Mouse (Mus musculus) adrenal gland, postnatal 4 days (tissue): ENCODE results near the gene Ndufa12. TPM values are rescaled to one million over a fixed set of nuclear protein-coding genes. Genes with fewer than 3 reads are reported as not detected.

Source experiments
- DNase-seq, 2 experiments: peaks; one replicate each; pipeline ENCODE4 v3.0.0; 2021 to 2022; ENCODE audit warnings: low spot score in 2 of 2, mixed read lengths in 2 of 2
- total RNA-seq, 2 experiments: library from RNA; stranded (reverse); gene quantifications; 2 replicates each; pipeline ENCODE4 v1.2.3; 2021

The Ndufa12 gene
- total RNA-seq, 2 experiments from 2014 or later, result 260 to 285 TPM

- DNase-seq, result no peak
These were observed 26.7 kb downstream of the Ndufa12 start for GRCm38 (mm10) chr10:94225026-94225750.

DNA sequence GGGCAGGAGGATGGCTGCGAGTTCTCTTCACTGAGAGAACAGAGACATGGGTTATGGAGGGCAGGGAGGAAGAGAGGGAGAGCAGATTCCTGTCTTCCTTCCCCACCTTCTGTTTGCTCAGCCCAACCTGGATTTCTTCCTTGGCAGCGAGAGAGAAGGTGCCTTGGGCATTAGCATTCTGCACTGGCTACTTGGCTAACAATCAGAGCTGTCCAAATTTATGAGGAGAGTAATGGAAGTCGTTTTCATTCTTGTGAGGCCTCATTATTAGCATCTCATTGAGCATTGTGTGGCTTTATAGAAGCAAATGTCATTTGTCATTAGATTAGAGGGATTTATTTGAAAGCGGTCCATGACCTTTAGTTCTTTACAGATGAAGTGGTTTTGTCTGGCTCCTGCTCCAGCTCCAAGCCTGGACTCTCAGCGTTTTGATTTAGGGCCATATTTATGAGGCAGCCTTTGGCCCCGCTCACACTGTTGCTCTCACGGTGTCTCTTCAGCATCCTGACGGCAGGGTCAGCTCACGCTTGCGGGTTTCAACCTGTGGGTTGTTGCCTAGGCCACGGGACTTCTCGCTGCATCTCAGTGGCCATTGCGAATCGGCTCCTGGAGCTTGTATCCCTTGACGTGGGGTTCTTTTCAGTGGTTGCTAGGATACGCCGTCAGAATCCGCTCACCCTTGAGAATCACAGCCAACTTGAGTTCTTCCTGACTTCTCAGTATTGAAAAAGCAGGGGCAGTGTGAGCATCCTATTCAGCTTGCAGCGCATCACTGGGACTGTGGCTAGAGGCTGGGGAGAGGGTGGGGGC, 31.9 kb downstream of the Ndufa12 start:
- no peak for DNase-seq

DNA sequence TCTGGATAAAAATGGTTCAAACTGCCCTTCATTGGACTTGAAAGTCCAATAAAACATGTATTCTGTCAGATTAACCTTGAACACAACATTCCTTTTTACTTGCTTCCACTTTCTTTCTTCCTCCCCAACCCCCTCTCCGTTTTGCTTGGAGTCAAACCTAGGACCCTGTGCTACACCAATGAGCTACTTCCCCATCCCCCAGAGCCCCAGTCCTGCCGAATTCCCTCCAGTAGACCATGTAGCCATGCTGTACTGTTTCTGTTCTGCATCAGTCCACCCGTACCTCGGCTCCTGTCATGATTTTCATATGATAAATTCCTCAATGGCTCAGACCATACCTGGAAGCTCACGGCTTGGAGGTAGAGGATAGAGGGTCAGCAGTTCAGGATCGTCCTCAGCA, 32.5 kb downstream of the Ndufa12 start:
- DNase-seq, result no peak

GRCm38 (mm10) chr10:94235200-94235599, 36.7 kb downstream of the Ndufa12 start:
- DNase-seq, result no peak

DNA sequence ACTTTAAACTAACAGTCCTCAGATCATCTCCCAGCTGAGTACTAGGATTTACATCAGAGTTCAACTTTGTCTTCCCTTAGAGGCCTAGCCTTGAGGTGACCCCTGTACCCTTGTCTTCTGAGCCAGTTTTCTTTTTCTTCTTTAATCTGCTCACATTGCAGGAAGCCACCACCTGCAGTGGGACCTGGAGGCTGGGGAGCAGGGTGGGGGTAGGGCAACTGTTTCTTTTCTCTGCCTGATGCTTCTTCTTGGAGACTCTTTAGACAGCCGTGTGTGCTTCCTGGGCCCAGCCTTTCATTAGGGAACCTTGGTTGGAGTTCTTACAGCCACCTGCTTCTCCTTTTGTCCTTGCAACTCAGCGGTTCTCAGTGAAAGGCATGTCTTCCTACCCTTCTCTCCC, 42.8 kb downstream of the Ndufa12 start:
- no peak for DNase-seq

- DNase-seq, result no peak
These were observed 49.3 kb downstream of the Ndufa12 start for GRCm38 (mm10) chr10:94247748-94248349.

DNA sequence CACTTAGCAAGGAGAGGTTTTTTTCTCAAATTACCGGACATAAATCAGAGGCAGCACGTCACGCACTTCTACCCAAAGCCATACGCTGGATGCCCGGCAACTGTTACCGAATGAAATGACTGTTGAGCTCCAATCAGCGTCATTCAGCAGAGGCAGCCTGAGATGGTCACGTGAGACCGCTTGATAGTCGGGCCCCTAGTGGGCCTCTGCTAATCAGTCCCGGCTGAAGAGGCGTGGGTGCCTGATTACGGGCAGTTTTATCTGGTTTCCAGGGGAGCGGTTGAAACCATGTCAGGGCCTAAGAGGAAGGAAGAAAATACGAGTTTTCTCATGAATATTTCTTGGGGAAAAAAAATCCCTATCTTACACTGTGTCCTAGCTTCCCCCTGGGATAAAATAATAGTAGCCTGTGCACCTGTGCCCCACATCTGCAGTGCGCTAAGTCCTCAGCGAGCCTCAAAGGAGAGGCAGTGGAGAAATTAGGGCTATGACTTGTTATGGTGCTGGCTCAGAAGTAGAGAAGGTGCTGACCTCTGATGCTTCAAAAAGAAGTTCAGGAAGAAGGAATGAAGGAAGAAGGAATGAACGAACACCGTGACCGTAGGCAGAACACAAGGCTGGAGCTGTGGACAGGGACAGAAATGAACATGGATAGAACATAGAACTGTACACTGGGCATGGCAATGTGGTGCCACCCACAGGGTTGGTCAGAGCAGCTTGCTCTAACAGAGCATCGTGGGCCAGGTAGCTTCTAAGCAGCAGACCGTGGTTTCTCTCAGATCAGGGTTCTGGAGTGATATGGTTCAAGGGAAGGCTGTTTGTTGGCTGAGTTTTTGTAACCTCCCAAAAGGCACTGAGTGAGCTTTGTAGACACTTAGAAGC, 51.3 kb downstream of the Ndufa12 start:
- DNase-seq, result no peak

- no peak for DNase-seq
These were observed 54.8 kb downstream of the Ndufa12 start for GRCm38 (mm10) chr10:94253260-94253807.

- DNase-seq, result no peak
These were observed 56.2 kb downstream of the Ndufa12 start for GRCm38 (mm10) chr10:94254766-94255165.

DNA sequence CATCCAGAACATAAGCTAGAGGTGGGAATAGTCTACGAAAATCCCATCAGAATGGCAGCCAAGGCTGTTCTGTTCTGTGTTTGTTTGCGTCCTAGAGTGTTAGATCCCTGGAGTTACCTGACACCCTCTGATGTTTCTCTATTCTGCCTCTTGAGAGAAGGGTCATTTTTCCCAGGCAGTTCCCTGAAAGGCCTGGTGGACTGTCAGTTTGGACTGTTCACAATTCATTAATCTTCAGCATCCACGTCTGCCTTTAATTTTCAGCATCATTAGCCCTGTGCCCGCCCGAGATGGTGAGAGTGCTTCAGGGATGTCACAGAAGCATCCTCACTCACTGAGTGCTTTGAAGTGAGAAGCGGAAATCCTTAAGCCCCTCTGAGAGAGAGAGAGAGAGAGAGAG, 57.2 kb downstream of the Ndufa12 start:
- no peak for DNase-seq

DNA sequence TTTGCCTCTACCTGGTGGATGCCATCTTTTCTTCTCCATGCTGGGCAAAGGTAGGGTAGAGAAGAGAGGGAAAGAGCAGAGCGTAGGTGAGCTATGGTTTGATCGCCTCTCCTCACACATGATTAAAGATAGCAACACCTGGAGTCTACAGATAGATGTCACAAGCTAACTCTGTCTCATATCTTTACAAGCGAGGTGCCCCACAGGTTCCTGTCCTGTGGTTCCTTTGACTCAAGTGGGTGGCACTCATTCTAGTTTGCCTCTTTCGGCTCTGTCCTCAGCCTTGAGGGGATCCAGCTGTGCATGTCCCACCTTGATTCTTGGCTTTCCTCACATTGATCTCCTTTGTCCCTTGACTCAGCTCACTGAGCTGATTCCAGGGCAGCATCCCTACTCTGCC, 58.0 kb downstream of the Ndufa12 start:
- no peak for DNase-seq

GRCm38 (mm10) chr10:94260544-94260943, 62.0 kb downstream of the Ndufa12 start:
- no peak for DNase-seq

- DNase-seq, result no peak
These were observed 64.1 kb downstream of the Ndufa12 start for GRCm38 (mm10) chr10:94262646-94263045.

DNA sequence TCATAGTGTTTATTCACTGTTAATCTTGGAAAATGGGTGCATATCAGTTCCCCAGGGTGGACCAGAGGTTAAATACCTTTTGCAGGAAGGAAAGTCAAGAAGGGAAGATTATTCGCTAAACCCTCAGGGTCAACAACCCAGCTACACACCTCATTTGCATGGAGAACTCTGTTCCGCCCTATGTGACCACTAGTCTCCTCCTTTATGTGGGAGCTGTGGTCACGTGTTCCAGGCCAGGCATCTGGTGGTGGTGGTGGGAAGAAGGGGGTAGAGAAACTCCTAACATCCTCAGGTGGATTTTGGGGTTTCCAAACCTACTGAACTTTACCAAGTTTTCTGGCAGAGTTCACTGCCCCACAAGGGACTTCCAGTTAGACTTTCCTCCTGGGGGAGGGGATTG, 64.7 kb downstream of the Ndufa12 start:
- DNase-seq, result no peak

- DNase-seq, result no peak
These were observed 67.4 kb downstream of the Ndufa12 start for GRCm38 (mm10) chr10:94265656-94266542.

Other genes starting within 250 kb of the Ndufa12 start
- gene Vezt, start 162.9 kb upstream of the Ndufa12 start, total RNA-seq, result 10 to 100 TPM; 29.0 to 34.7 TPM
- gene Fgd6, start 162.7 kb upstream of the Ndufa12 start, total RNA-seq, result 1 to 10 TPM; 5.8 TPM
- 10 to 100 TPM; 16.3 to 18.0 TPM for gene Nr2c1, start 50.7 kb upstream of the Ndufa12 start, total RNA-seq
- gene Gm4792, start 100.0 kb downstream of the Ndufa12 start, total RNA-seq, result under 1 TPM in 1 of 2 experiments, not detected in 1; 0.81 TPM
- 10 to 100 TPM; 23.7 to 23.9 TPM for gene Tmcc3, start 113.2 kb downstream of the Ndufa12 start, total RNA-seq